Mouse (Mus musculus) heart, postnatal 0 days (tissue): ENCODE data around the gene Pld3. TPM values are rescaled to one million over a fixed set of nuclear protein-coding genes. Genes with fewer than 3 reads are reported as not detected.

Experiments
- ATAC-seq: fragments of 200-750 bp; cut with Nextera tagmentation; 2 replicates; pipeline ENCODE4 v1.8.0; 2017; ENCODE audit warnings: low read depth, moderate number of reproducible peaks, moderate library complexity; ENCODE audit not compliant: insufficient read depth
- DNase-seq: peaks from one replicate; pipeline ENCODE4 v3.0.0-alpha.2; 2016; ENCODE audit warnings: low spot score
- H3K27ac ChIP-seq: fragments of 300-500 bp; sonication (generic); 2 replicates; pipeline ENCODE4 v1.5.1; 2014; ENCODE audit warnings: low read depth, mild to moderate bottlenecking
- H3K27me3 ChIP-seq: fragments of 300-500 bp; sonication (generic); 2 replicates; pipeline ENCODE4 v1.6.1; 2014; ENCODE audit warnings: low read length, mixed read lengths; ENCODE audit not compliant: control insufficient read depth, insufficient read depth
- H3K36me3 ChIP-seq: fragments of 300-500 bp; sonication (generic); replicated peaks from 2 replicates; pipeline ENCODE4 v1.6.1; 2014; ENCODE audit warnings: low read length, mixed read lengths; ENCODE audit not compliant: control insufficient read depth, insufficient read depth
- H3K4me1 ChIP-seq: fragments of 300-500 bp; sonication (generic); 2 replicates; pipeline ENCODE4 v1.6.1; 2014; ENCODE audit warnings: antibody characterized with exemption; ENCODE audit not compliant: control insufficient read depth, insufficient read depth
- H3K4me2 ChIP-seq: fragments of 300-500 bp; sonication (generic); 2 replicates; pipeline ENCODE4 v1.6.1; 2014; ENCODE audit warnings: low read depth, mild to moderate bottlenecking, low read length, moderate library complexity
- H3K4me3 ChIP-seq: fragments of 300-500 bp; sonication (generic); 2 replicates; pipeline ENCODE4 v1.5.1; 2014; ENCODE audit warnings: low read depth, low read length
- H3K9ac ChIP-seq: fragments of 300-500 bp; sonication (generic); replicated peaks from 2 replicates; pipeline ENCODE4 v1.6.1; 2014; ENCODE audit warnings: low read depth, low read length, mixed read lengths
- H3K9me3 ChIP-seq: fragments of 300-500 bp; sonication (generic); replicated peaks from 2 replicates; pipeline ENCODE4 v1.6.1; 2016; ENCODE audit warnings: low read length; ENCODE audit not compliant: control insufficient read depth
- CTCF ChIP-seq: IDR thresholded peaks from 2 replicates; pipeline ENCODE4 v1.5.1; 2016; ENCODE audit warnings: antibody characterized with exemption, control low read depth, low read depth
- EP300 ChIP-seq: IDR thresholded peaks from 2 replicates; pipeline ENCODE4 v1.6.1; 2016; ENCODE audit warnings: antibody characterized with exemption, low read depth
- WGBS: fragments of 180-500 bp; shearing (Covaris S2); extraction: QIAGEN DNeasy Blood & Tissue Kit; methylation state at CpG from one replicate; pipeline ENCODE4 v1.1.7; 2014; 5-methylcytosine and 5-hydroxymethylcytosine counted together
- polyA plus RNA-seq: library from polyadenylated mRNA; unstranded; fragments of >200 nt; fragmentation: Nextera tagmentation; extraction: Ambion mirVana; gene quantifications from 2 replicates; pipeline ENCODE4 v1.2.1, GENCODE M21; 2015
- total RNA-seq: library from RNA; depleted of rRNA; stranded (reverse); fragments of >200 nt; gene quantifications from 2 replicates; pipeline ENCODE4 v1.2.3, GENCODE M21; 2014; ENCODE audit warnings: low replicate concordance

Pld3 gene
- total and polyA plus RNA-seq, 2 experiments from 2014 or later = 38.9 to 58.5 TPM

- Histone ChIP-seq H3K4me2 (peak overlapping the region; percentile 61), H3K27ac (peak overlapping the region; percentile 95), H3K27me3 (no peaks in the 10 kb centered on the region), H3K4me3 (peak overlapping the region; percentile 36), H3K9ac (peak overlapping the region; percentile 38), H3K36me3 (peaks cover 33% of the 10 kb centered on the region), H3K9me3 (no peaks in the 10 kb centered on the region), H3K4me1 (peaks cover 5% of the 10 kb centered on the region)
- WGBS = 36% methylated on average over 8 of the region's 8 CpGs
- ATAC-seq = peak; percentile 96
- TF ChIP-seq CTCF (no peak), EP300 (no peak)
- DNase-seq = peak; percentile 81
Observed at GRCm38 (mm10) chr7:27560291-27560887, 7.4 kb upstream of the Pld3 start.

GRCm38 (mm10) chr7:27552070-27552469, 948 bp downstream of the Pld3 start:
- H3K4me3 ChIP-seq = no peak overlapping the region
- H3K36me3 ChIP-seq = peaks cover 10% of the 10 kb centered on the region
- no peak for DNase-seq
- H3K9ac ChIP-seq = no peak overlapping the region
- WGBS = 52% methylated on average over 5 of the region's 5 CpGs
- H3K27me3 ChIP-seq = no peaks in the 10 kb centered on the region
- H3K27ac ChIP-seq = no peak overlapping the region
- no peaks in the 10 kb centered on the region for H3K4me1 ChIP-seq
- H3K4me2 ChIP-seq = peak overlapping the region; percentile 82; the same call in 1 of the 2 replicates
- no peaks in the 10 kb centered on the region for H3K9me3 ChIP-seq
- TF ChIP-seq CTCF (no peak), EP300 (no peak)
- no peak for ATAC-seq

- Histone ChIP-seq H3K9ac (no peak overlapping the region), H3K27me3 (no peaks in the 10 kb centered on the region), H3K36me3 (no peaks in the 10 kb centered on the region), H3K4me3 (no peak overlapping the region), H3K27ac (no peak overlapping the region), H3K4me2 (no peak overlapping the region), H3K4me1 (0 out of 2 replicates have a peak, but pooled peaks cover 4% of the 10 kb centered on the region), H3K9me3 (no peaks in the 10 kb centered on the region)
- DNase-seq = no peak
- no peak for ATAC-seq
- no peak for TF ChIP-seq EP300
- TF ChIP-seq CTCF = no peak
- 69% methylated on average over 6 of the region's 6 CpGs for WGBS
Observed at GRCm38 (mm10) chr7:27549597-27549996, 3.4 kb downstream of the Pld3 start.

- TF ChIP-seq CTCF = no peak
- TF ChIP-seq EP300 = no peak
- H3K4me2 ChIP-seq = no peak overlapping the region
- H3K36me3 ChIP-seq = no peaks in the 10 kb centered on the region
- H3K27ac ChIP-seq = no peak overlapping the region; the same call in 1 of the 2 replicates
- no peak for ATAC-seq
- peaks cover 20% of the 10 kb centered on the region for H3K4me1 ChIP-seq
- H3K4me3 ChIP-seq = no peak overlapping the region
- no peaks in the 10 kb centered on the region for H3K9me3 ChIP-seq
- 67% methylated on average over 12 of the region's 12 CpGs for WGBS
- H3K27me3 ChIP-seq = no peaks in the 10 kb centered on the region
- H3K9ac ChIP-seq = no peak overlapping the region
- DNase-seq = no peak
Observed at GRCm38 (mm10) chr7:27544675-27545370, 8.2 kb downstream of the Pld3 start.

- no peaks in the 10 kb centered on the region for H3K9me3 ChIP-seq
- H3K4me2 ChIP-seq = no peak overlapping the region
- H3K4me3 ChIP-seq = no peak overlapping the region
- no peaks in the 10 kb centered on the region; the same call in 1 of the 2 replicates for H3K36me3 ChIP-seq
- peaks cover 20% of the 10 kb centered on the region for H3K4me1 ChIP-seq
- DNase-seq (no peak), ATAC-seq (no peak)
- H3K9ac ChIP-seq = no peak overlapping the region
- TF ChIP-seq EP300 = no peak
- no peak for TF ChIP-seq CTCF
- WGBS = 65% methylated on average over 4 of the region's 4 CpGs
- H3K27ac ChIP-seq = no peak overlapping the region
- no peaks in the 10 kb centered on the region for H3K27me3 ChIP-seq
Observed at GRCm38 (mm10) chr7:27543851-27544250, 9.2 kb downstream of the Pld3 start.
